Mouse (Mus musculus): Measurements from ENCODE around the gene Frat2. TPM values are rescaled to one million over a fixed set of nuclear protein-coding genes. Genes with fewer than 3 reads are reported as not detected.
"Not testable (repeated sequence)": the region's sequence is repeated elsewhere in the genome, so short reads cannot be mapped to it uniquely, and the experiment has no call there.

The Frat2 gene
- 6.9 and 9.0 TPM in 2 replicates for polyA plus RNA-seq (2015; fragmentation: Nextera tagmentation; extraction: Ambion mirVana)

DNA sequence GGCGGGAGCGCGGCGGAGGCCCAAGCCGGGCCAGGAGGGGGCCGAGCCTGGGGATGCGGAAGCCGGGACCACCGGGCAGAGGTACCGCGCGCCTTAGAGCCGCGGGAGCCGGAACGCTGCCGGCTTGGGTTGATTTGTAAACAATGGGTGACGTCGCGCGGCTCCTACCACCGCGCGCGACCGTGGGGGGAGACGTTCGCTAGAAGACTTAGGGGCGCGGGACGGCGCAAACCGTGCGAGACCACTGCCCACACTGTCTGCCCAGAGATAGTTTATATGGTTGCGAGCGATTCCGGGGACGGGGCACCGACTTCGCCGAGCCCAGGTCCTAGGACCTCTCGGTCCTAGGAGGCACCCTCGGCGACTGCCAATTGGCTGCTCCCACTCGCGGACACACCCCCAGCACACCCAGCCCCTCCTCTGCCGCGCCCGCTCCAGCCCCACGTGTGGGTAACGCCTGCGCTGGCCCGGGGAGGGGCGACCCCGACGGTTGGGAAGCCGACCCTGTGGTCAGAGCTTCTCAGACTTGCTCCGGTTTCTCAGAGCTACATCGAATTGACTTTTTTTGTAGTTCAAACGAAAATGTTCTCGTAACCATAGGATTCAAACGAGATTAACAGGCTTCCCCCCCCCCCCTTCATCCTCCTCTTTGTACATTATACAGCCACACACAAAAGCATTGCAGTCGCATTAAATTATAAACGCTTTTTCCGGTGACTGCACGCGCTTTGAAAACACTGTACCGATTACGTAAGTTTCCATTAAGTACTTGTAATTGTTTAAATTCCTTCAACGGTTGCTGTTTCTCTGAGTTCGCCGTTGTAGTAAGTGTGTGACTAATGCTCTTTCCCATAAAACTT lies at the start of gene Frat2:
Gene Frat2 (minus strand): TSS at position 141 of the 860 bp plus-strand sequence.
- WGBS = under 1% methylated on average over 66 of the region's 72 CpGs
- no peaks in the 10 kb centered on the region for H3K9me3 ChIP-seq
- peak; percentile 94 for ATAC-seq (ENCODE audit: insufficient read depth, low FRiP score, low read depth)

DNA sequence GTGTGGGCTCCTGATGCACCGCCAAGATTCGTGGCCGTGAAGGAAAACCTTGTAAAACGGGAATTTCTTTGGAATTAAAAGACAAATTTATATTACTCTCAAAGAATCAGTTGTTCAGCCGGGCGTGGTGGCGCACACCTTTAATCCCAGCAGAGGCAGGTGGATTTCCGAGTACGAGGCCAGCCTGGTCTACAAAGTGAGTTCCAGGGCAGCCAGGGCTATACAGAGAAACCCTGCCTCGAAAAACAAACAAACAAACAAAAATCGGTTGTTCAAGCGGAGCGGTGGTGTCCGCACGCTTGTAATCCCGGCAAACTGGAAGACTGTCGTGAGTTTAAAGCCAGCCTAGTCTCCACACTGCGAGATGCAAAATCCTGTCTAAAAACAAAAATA lies 48.4 kb upstream of the Frat2 start:
- H3K27ac ChIP-seq = no peak overlapping the region
- peaks cover 7% of the 10 kb centered on the region for H3K4me1 ChIP-seq
- peak overlapping the region; percentile 83 for H3K4me3 ChIP-seq (replicated peaks)
- H3K27me3 ChIP-seq (replicated peaks) = no peaks in the 10 kb centered on the region
- no peak for ATAC-seq (ENCODE audit: insufficient read depth, low FRiP score, low read depth)
- WGBS = 15% methylated on average over 18 of the region's 18 CpGs
- H3K9me3 ChIP-seq = no peaks in the 10 kb centered on the region
- peak overlapping the region; percentile 76 for H3K4me2 ChIP-seq
- H3K36me3 ChIP-seq = no peaks in the 10 kb centered on the region
- no peak overlapping the region for H3K9ac ChIP-seq

More for the DNA sequence above, at the start of gene Frat2:
- no peaks in the 10 kb centered on the region for H3K27me3 ChIP-seq (replicated peaks)
- peak within 1 kb of the TSS; percentile 74 for H3K9ac ChIP-seq
- H3K4me1 ChIP-seq = peaks cover 13% of the 10 kb centered on the region
- peak within 1 kb of the TSS; percentile 93 for H3K27ac ChIP-seq
- peak within 1 kb of the TSS; percentile 99 for H3K4me2 ChIP-seq
- H3K36me3 ChIP-seq = no peaks in the 10 kb centered on the region
- peak within 1 kb of the TSS; percentile 79 for H3K4me3 ChIP-seq (replicated peaks)

DNA sequence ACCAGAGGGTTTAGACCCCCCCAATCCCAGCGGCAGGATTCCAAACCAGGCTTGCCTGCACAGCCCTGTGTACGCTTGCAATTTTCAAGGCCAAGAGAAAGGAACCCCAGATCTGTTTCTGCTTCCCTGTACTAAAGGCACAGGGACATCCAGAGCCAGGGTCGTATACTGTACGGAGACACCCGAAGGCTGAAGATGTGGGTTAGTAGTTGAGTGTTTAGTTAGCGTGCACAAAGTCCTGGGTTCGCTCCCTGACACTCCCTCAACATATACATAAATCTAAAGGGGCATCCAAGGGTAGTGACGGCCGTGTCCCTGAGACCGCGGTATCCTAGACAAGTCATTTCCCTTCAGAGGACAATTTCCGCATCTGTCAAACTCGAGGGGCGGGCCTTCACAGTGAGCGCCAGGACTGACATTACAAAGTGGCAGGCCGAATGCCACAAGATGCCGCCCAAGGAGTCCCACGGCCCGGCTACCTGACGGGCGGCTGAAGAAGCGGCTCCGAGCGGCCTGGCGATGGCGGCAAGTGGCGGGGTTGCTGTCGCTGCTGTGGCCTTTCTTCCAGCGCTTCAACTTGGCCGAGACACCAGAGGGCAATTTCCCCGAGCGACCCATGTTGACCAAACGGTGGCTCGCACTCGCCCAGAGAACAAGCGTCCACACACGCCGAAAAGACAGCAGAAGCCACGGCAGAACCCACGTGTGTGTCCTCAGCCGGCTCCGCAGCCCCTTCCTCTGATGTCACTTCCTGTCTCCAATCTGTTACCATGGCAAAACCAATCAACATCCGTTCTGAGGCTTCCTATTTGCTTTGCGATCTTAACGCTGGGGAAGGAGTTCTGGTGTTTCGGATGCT lies 47.8 kb upstream of the Frat2 start, which contains the start of gene Rrp12:
Gene Rrp12 (minus strand): TSS at position 714 of the 859 bp plus-strand sequence.
- Histone ChIP-seq H3K27ac (no peak within 1 kb of the TSS), H3K4me1 (peaks cover 7% of the 10 kb centered on the region), H3K4me3 (replicated peaks) (peak within 1 kb of the TSS; percentile 83), H3K27me3 (replicated peaks) (no peaks in the 10 kb centered on the region), H3K36me3 (no peaks in the 10 kb centered on the region), H3K4me2 (peak within 1 kb of the TSS; percentile 76), H3K9me3 (no peaks in the 10 kb centered on the region), H3K9ac (peak within 1 kb of the TSS; percentile 13; the same call in 1 of the 2 replicates)
- ATAC-seq (ENCODE audit: insufficient read depth, low FRiP score, low read depth) = peak; percentile 89
- 1% methylated on average over 46 of the region's 46 CpGs for WGBS

DNA sequence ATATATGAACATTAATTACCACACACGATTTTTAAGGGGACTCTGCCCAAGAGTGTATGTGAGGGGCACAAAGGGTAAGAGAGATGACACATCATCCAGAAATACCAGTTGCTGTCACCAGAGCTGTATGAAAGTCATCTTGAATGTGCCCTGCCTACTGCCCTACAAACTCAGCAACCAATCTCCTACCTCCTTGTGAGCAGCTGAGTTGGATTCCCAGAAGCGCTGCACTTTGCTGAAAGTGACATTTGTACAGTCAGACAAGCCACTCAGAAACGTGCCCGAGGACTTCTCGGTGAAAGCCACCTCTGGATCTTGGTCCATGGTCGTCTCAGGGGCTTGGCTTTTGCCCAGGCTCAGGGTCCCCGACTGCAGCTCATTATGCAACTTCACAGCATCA lies 47.0 kb upstream of the Frat2 start:
- H3K4me3 ChIP-seq (replicated peaks) = peak overlapping the region; percentile 83
- H3K9me3 ChIP-seq = no peaks in the 10 kb centered on the region
- H3K9ac ChIP-seq = peak overlapping the region; percentile 13; the same call in 1 of the 2 replicates
- ATAC-seq (ENCODE audit: insufficient read depth, low FRiP score, low read depth) = no peak
- H3K27me3 ChIP-seq (replicated peaks) = no peaks in the 10 kb centered on the region
- H3K27ac ChIP-seq = no peak overlapping the region
- H3K36me3 ChIP-seq = peaks cover 5% of the 10 kb centered on the region
- H3K4me1 ChIP-seq = peaks cover 7% of the 10 kb centered on the region
- 38% methylated on average over 7 of the region's 7 CpGs for WGBS
- H3K4me2 ChIP-seq = peak overlapping the region; percentile 76

DNA sequence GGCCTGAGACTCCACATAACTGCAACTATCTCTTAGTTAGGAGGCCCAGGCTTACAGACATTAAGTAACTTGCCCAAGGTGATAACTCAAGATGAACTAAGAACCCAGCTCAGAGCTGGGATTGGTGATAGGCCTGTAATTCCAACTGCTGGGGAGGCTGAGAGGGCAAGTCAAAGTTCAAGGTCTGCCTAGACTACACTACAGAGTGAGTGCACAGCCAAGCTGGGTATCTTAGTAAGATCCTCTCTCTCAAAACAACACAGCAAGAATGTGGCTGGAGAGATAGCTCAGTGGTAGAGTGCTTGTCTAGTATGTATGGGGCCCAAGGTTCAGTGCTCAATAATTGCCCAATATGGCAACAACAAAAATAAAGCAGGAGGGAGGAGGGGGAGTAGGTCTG lies 40.3 kb upstream of the Frat2 start:
- H3K4me3 ChIP-seq (replicated peaks) = no peak overlapping the region
- H3K9me3 ChIP-seq = no peaks in the 10 kb centered on the region
- no peaks in the 10 kb centered on the region for H3K4me1 ChIP-seq
- H3K9ac ChIP-seq = no peak overlapping the region
- no peak overlapping the region for H3K4me2 ChIP-seq
- no peak for ATAC-seq (ENCODE audit: insufficient read depth, low FRiP score, low read depth)
- peaks cover 37% of the 10 kb centered on the region for H3K36me3 ChIP-seq
- no peaks in the 10 kb centered on the region for H3K27me3 ChIP-seq (replicated peaks)
- no peak overlapping the region for H3K27ac ChIP-seq

DNA sequence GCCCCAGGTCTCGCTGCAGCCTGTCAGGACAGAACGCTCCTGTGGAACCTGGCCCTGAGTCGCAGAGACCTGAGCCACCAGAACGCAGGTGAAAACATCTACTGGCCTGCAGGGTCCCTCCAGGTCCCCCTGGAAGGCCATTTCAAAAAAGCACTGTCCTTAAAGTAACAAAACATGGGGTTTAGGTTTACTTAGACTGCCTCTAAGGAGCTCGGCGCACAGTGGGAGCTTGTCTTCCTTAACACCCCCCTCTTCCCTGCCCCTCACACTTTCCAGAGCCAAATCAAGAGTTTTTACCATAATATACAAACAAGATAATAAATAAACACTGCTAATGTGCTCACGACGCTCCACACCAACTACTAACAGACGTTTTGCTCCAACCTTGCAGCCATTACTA lies 36.0 kb upstream of the Frat2 start:
- no peaks in the 10 kb centered on the region for H3K4me1 ChIP-seq
- WGBS = 86% methylated on average over 9 of the region's 9 CpGs
- H3K9ac ChIP-seq = no peak overlapping the region
- H3K4me3 ChIP-seq (replicated peaks) = no peak overlapping the region
- no peaks in the 10 kb centered on the region for H3K27me3 ChIP-seq (replicated peaks)
- no peak overlapping the region for H3K27ac ChIP-seq
- H3K36me3 ChIP-seq = peaks cover 39% of the 10 kb centered on the region
- H3K4me2 ChIP-seq = no peak overlapping the region
- no peaks in the 10 kb centered on the region for H3K9me3 ChIP-seq
- no peak for ATAC-seq (ENCODE audit: insufficient read depth, low FRiP score, low read depth)

DNA sequence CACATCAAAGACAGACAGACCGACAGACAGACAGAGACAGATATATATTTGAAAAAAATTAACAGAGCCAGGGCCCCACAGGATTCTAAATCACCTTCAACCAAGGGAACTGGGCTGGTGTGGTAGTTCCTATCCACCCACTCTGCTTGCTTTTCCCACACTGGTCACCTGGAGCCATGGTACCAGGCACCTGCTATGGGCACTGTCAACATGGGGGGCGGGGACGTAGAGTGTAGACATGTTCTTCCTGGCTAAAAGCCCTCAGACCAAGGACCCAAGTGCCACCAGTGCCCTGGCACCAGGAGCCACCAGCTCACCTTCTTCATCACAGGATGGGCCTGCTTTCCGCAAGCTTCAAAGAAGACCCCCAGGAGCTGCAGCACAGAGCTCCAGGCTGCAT lies 33.9 kb upstream of the Frat2 start:
- no peaks in the 10 kb centered on the region for H3K9me3 ChIP-seq
- no peaks in the 10 kb centered on the region for H3K27me3 ChIP-seq (replicated peaks)
- H3K27ac ChIP-seq = no peak overlapping the region
- ATAC-seq (ENCODE audit: insufficient read depth, low FRiP score, low read depth) = no peak
- no peak overlapping the region for H3K4me3 ChIP-seq (replicated peaks)
- 88% methylated on average over 4 of the region's 4 CpGs for WGBS
- peaks cover 34% of the 10 kb centered on the region for H3K36me3 ChIP-seq
- no peak overlapping the region for H3K9ac ChIP-seq
- H3K4me2 ChIP-seq = no peak overlapping the region
- H3K4me1 ChIP-seq = no peaks in the 10 kb centered on the region

DNA sequence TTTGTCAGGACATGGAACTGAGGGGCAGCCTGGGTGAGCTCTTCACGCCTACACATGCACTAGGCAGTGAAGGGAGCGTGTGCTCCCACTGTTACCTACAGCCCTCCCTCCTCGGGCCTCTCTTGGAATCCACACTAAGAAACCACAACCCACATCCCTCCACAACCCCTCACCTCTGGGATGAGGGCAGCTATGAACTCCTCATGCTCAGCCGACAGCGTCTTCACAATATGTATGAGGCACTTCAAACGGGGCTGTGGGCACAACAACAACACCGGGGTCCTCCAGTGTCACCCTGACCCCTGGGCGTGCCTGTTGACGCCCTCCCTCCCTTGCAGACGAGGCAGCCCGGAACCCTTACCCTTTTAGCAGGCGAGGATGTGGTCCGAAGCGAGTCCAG lies 26.4 kb upstream of the Frat2 start:
- Histone ChIP-seq H3K27me3 (replicated peaks) (no peaks in the 10 kb centered on the region), H3K4me2 (no peak overlapping the region), H3K36me3 (peaks cover 10% of the 10 kb centered on the region; the same call in 1 of the 2 replicates), H3K4me1 (no peaks in the 10 kb centered on the region), H3K9me3 (no peaks in the 10 kb centered on the region), H3K4me3 (replicated peaks) (no peak overlapping the region), H3K9ac (no peak overlapping the region), H3K27ac (no peak overlapping the region)
- ATAC-seq (ENCODE audit: insufficient read depth, low FRiP score, low read depth) = no peak
- WGBS = 86% methylated on average over 14 of the region's 14 CpGs

DNA sequence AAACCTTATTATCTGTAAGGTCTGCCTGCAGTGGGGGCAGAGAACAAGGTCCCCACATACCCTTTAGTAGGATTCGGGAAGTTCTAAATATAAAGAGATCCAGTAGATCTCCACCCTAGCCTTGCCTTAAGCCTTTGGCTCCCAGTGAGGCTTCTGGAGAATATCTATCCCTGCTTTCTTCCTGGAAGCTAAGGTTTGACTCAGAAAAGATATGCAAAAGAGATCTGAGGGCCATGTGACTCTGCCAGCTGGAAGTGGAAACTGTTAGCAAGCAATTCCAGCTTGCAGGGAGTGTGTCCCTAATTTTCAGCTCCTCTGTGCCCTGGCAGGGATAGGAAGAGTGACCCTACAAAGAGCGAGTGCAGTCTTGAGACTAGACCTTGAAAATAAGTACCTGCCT lies 24.4 kb upstream of the Frat2 start:
- no peak overlapping the region for H3K27ac ChIP-seq
- no peaks in the 10 kb centered on the region for H3K27me3 ChIP-seq (replicated peaks)
- ATAC-seq (ENCODE audit: insufficient read depth, low FRiP score, low read depth) = no peak
- H3K9me3 ChIP-seq = no peaks in the 10 kb centered on the region
- no peak overlapping the region for H3K9ac ChIP-seq
- H3K4me2 ChIP-seq = no peak overlapping the region
- H3K4me1 ChIP-seq = no peaks in the 10 kb centered on the region
- peaks cover 21% of the 10 kb centered on the region for H3K36me3 ChIP-seq
- no peak overlapping the region for H3K4me3 ChIP-seq (replicated peaks)
- 91% methylated on average over 2 of the region's 2 CpGs for WGBS

DNA sequence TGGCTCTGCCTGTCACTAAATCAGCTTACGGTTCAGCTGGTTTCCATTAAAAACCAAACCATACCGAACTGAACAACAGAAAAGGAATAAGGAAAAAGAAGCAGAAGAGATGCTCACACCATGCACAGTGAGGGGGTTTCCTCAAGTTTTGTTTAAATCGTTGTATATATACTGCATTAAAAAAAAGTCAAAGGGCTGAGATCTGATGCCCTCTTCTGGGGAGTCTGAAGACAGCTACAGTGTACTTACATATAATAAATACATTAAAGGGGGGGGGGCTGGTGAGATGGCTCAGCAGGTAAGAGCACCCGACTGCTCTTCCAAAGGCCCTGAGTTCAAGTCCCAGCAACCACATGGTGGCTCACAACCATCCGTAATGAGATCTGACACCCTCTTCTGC lies 22.0 kb upstream of the Frat2 start:
- not testable (repeated sequence) for H3K27ac ChIP-seq; H3K4me3 ChIP-seq (replicated peaks); H3K27me3 ChIP-seq (replicated peaks); H3K4me2 ChIP-seq; H3K9me3 ChIP-seq; H3K9ac ChIP-seq; ATAC-seq (ENCODE audit: insufficient read depth, low FRiP score, low read depth); H3K4me1 ChIP-seq
- peaks cover 17% of the 10 kb centered on the region for H3K36me3 ChIP-seq
- 80% methylated on average over 5 of the region's 5 CpGs for WGBS

DNA sequence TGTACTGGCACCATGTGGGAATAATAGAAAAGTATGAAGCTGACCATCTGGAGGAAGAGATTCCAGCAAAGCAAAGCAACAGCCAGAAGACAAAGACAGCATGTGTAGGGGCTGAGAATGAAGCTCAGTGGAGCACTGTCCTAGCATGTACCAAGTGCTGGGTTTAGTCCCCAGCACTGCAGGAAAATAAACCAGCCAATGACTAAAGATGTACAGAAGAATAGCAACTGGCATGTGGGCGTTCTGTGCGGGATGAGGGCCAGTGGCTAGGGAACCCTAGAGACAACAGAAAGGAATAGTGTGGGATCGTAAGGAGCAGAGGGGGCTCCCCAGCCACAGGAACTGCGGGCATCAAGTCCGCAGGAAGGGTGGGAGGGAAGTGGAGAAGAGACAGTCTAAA lies 21.4 kb upstream of the Frat2 start:
- no peak for ATAC-seq (ENCODE audit: insufficient read depth, low FRiP score, low read depth)
- Histone ChIP-seq H3K4me1 (no peaks in the 10 kb centered on the region), H3K9me3 (no peaks in the 10 kb centered on the region), H3K4me3 (replicated peaks) (no peak overlapping the region), H3K27ac (no peak overlapping the region), H3K27me3 (replicated peaks) (no peaks in the 10 kb centered on the region), H3K4me2 (no peak overlapping the region), H3K9ac (no peak overlapping the region), H3K36me3 (peaks cover 15% of the 10 kb centered on the region)
- 96% methylated on average over 5 of the region's 5 CpGs for WGBS

DNA sequence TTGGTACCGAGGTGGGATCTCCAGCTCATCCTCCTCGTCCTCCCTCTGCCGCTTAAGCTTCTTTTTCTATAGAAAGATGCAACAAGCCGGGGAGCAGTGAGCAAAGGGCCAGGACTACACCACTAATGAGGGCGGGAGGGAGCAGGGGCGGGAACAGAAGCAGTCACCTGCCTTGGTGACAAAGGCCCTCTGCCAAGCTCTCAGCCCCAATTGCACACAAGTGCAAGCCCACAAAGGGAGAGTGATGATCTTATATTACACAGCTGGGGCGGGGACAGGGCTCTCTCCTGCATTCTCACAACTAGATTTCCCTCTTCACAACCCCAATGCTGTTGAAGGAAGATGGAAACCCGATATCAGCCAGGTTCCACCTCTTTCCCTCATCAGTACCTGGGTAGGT lies 18.8 kb upstream of the Frat2 start:
- Histone ChIP-seq H3K4me1 (no peaks in the 10 kb centered on the region), H3K27me3 (replicated peaks) (no peaks in the 10 kb centered on the region), H3K9ac (no peak overlapping the region), H3K9me3 (no peaks in the 10 kb centered on the region), H3K4me2 (no peak overlapping the region), H3K27ac (no peak overlapping the region), H3K4me3 (replicated peaks) (no peak overlapping the region), H3K36me3 (peaks cover 27% of the 10 kb centered on the region)
- ATAC-seq (ENCODE audit: insufficient read depth, low FRiP score, low read depth) = no peak
- 90% methylated on average over 8 of the region's 8 CpGs for WGBS
